Mouse (Mus musculus): ENCODE measurements around the gene Fbrs. TPM values are rescaled to one million over a fixed set of nuclear protein-coding genes. Genes with fewer than 3 reads are reported as not detected.

The Fbrs gene
- total RNA-seq, 1 experiment from 2014 or later: 84.4 TPM

Small RNAs within 50 kb of the gene (microRNA-seq; reads per million reads assigned to microRNA genes)
- 0 to 0.34 reads per million in 2 experiments for gene Gm47278
- gene Mir7060: 0 reads per million in 2 experiments

Other genes starting within 250 kb of the Fbrs start
- gene Zfp553, start 246.1 kb upstream of the Fbrs start, total RNA-seq (2021): 14.7 and 15.2 TPM in 2 replicates
- gene Sept1, start 246.1 kb upstream of the Fbrs start, total RNA-seq (2021): 8.3 and 12.9 TPM in 2 replicates
- 26.9 and 36.0 TPM in 2 replicates for gene Zfp771, start 234.9 kb upstream of the Fbrs start, total RNA-seq (2021)
- 39.8 and 50.7 TPM in 2 replicates for gene Dctpp1, start 218.5 kb upstream of the Fbrs start, total RNA-seq (2021)
- gene Sephs2, start 205.1 kb upstream of the Fbrs start, total RNA-seq (2021): 114 and 117 TPM in 2 replicates
- 0.57 and 1.0 TPM in 2 replicates for gene Itgal, start 182.9 kb upstream of the Fbrs start, total RNA-seq (2021)
- gene Zfp768, start 133.6 kb upstream of the Fbrs start, total RNA-seq (2021): 31.4 and 32.8 TPM in 2 replicates
- gene Zfp747, start 103.1 kb upstream of the Fbrs start, total RNA-seq (2021): 8.3 and 11.2 TPM in 2 replicates
- gene 9130019O22Rik, start 92.0 kb upstream of the Fbrs start, total RNA-seq (2021): 5.3 and 5.9 TPM in 2 replicates
- 9.6 and 10.7 TPM in 2 replicates for gene E430018J23Rik, start 85.6 kb upstream of the Fbrs start, total RNA-seq (2021)
- 7.5 and 8.0 TPM in 2 replicates for gene Zfp764, start 72.4 kb upstream of the Fbrs start, total RNA-seq (2021)
- gene Zfp688, start 57.1 kb upstream of the Fbrs start, total RNA-seq (2021): 13.3 and 23.3 TPM in 2 replicates
- gene Zfp689, start 30.0 kb upstream of the Fbrs start, total RNA-seq (2021): 3.3 and 4.2 TPM in 2 replicates
- gene Prr14, start 19.6 kb upstream of the Fbrs start, total RNA-seq (2021): 62.4 and 63.3 TPM in 2 replicates
- gene Srcap, start 32.8 kb downstream of the Fbrs start, total RNA-seq (2021): 111 and 125 TPM in 2 replicates
- 21.7 and 31.3 TPM in 2 replicates for gene Gm42715, start 40.4 kb downstream of the Fbrs start, total RNA-seq (2021)
- gene Tmem265, start 82.2 kb downstream of the Fbrs start, total RNA-seq (2021): not detected in 2 replicates
- 52.3 and 55.0 TPM in 2 replicates for gene Phkg2, start 94.1 kb downstream of the Fbrs start, total RNA-seq (2021)
- gene Ccdc189, start 109.4 kb downstream of the Fbrs start, total RNA-seq (2021): 12.7 and 15.4 TPM in 2 replicates
- 60.6 and 69.6 TPM in 2 replicates for gene Rnf40, start 109.6 kb downstream of the Fbrs start, total RNA-seq (2021)
- gene Zfp629, start 136.6 kb downstream of the Fbrs start, total RNA-seq (2021): 25.1 and 25.4 TPM in 2 replicates
- gene Bcl7c, start 229.7 kb downstream of the Fbrs start, total RNA-seq (2021): 64.9 and 114 TPM in 2 replicates
- gene Ctf1, start 233.5 kb downstream of the Fbrs start, total RNA-seq (2021): 2.5 and 2.6 TPM in 2 replicates